Mouse (Mus musculus) layer of hippocampus, postnatal 36 days (tissue): ENCODE data around the gene Smg5. TPM values are rescaled to one million over a fixed set of nuclear protein-coding genes. Genes with fewer than 3 reads are reported as not detected.
A peak's percentile ranks its signal among the peaks of the same experiment; 100 is the strongest.
"Not testable (repeated sequence)": the region's sequence is repeated elsewhere in the genome, so short reads cannot be mapped to it uniquely, and the experiment has no call there.

Experiments used
- DNase-seq, 2 experiments: peaks; one replicate each; pipeline ENCODE4 v3.0.0; 2022
- total RNA-seq, 2 experiments: library from RNA; stranded (reverse); gene quantifications; 2 replicates each; pipeline ENCODE4 v1.2.3; 2021

The Smg5 gene
- total RNA-seq, 2 experiments from 2014 or later: 65.1 to 72.6 TPM

GRCm38 (mm10) chr3:88354396-88355165, 18.5 kb downstream of the Smg5 start:
- no peak for DNase-seq

GRCm38 (mm10) chr3:88359584-88359983, 23.5 kb downstream of the Smg5 start:
- no peak for DNase-seq

GRCm38 (mm10) chr3:88359989-88360388, 23.9 kb downstream of the Smg5 start:
- DNase-seq: no peak

GRCm38 (mm10) chr3:88361096-88361495, 25.0 kb downstream of the Smg5 start:
- DNase-seq: no peak

GRCm38 (mm10) chr3:88361612-88362313, 25.7 kb downstream of the Smg5 start:
- peak in 1 of 2 experiments; percentile 41 for DNase-seq

- DNase-seq: peak; percentile 40 to 63
These were observed 27.6 kb downstream of the Smg5 start for GRCm38 (mm10) chr3:88363700-88364099.

- peak; percentile 44 to 49 for DNase-seq
These were observed 28.3 kb downstream of the Smg5 start, which contains the start of gene Paqr6 for GRCm38 (mm10) chr3:88364337-88364736. Gene Paqr6 (plus strand): TSS chr3:88364584.

- no peak for DNase-seq
These were observed 29.8 kb downstream of the Smg5 start for GRCm38 (mm10) chr3:88365705-88366361.

- peak; percentile 53 to 63 for DNase-seq
These were observed 30.9 kb downstream of the Smg5 start for GRCm38 (mm10) chr3:88366830-88367428.

- DNase-seq: not testable (repeated sequence)
These were observed 31.5 kb downstream of the Smg5 start for GRCm38 (mm10) chr3:88367517-88367916.

- not testable (repeated sequence) for DNase-seq
These were observed 32.5 kb downstream of the Smg5 start for GRCm38 (mm10) chr3:88368511-88368910.

- DNase-seq: not testable (repeated sequence)
These were observed 36.6 kb downstream of the Smg5 start, which contains the start of gene Bglap3 for GRCm38 (mm10) chr3:88372643-88373042. Gene Bglap3 (minus strand): TSS chr3:88372743.

GRCm38 (mm10) chr3:88375750-88376626, 39.9 kb downstream of the Smg5 start:
- DNase-seq: not testable (repeated sequence)

- not testable (repeated sequence) for DNase-seq
These were observed 40.6 kb downstream of the Smg5 start for GRCm38 (mm10) chr3:88376644-88377043.

- not testable (repeated sequence) for DNase-seq
These were observed 42.5 kb downstream of the Smg5 start, which contains the start of gene Bglap2 for GRCm38 (mm10) chr3:88378599-88378998. Gene Bglap2 (minus strand): TSS chr3:88378699.

- DNase-seq: not testable (repeated sequence)
These were observed 45.6 kb downstream of the Smg5 start for GRCm38 (mm10) chr3:88381389-88382315.

GRCm38 (mm10) chr3:88382383-88382782, 46.3 kb downstream of the Smg5 start:
- DNase-seq: not testable (repeated sequence)

- DNase-seq: no peak
These were observed 48.3 kb downstream of the Smg5 start, which contains the start of gene Bglap for GRCm38 (mm10) chr3:88384364-88384763. Gene Bglap (minus strand): TSS chr3:88384464.

- DNase-seq: no peak
These were observed 57.8 kb downstream of the Smg5 start for GRCm38 (mm10) chr3:88393776-88394375.

GRCm38 (mm10) chr3:88395288-88395687, 59.2 kb downstream of the Smg5 start:
- DNase-seq: no peak
